Mouse (Mus musculus): ENCODE results near the gene Dpf2. TPM values are rescaled to one million over a fixed set of nuclear protein-coding genes. Genes with fewer than 3 reads are reported as not detected.

Dpf2 gene
- polyA plus RNA-seq, 2 experiments = 143 to 179 TPM

DNA sequence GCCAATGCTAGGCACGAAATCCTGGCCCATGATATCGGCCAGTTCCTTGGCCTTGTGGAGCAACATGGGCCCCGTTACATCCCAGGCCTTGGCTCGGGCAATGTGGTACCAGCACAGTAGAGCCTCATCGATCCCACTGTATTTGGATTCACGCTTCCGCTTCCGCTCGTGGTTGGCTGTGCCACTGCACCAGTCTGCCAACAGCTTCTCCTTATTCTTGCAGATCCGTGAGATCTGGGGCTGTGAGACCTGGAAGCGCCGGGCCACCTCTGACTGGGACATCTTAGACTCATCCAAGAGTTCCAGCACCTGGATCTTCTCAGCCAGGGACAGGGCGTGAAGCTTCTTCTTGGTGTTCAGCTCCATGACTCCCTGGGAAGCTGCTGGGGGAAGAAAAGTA, 20.1 kb downstream of the Dpf2 start:
- Histone ChIP-seq H3K9ac (ENCODE audit: low read depth, low read length, severe bottlenecking) (no peak overlapping the region), H3K27ac (replicated peaks; ENCODE audit: low read depth, low read length) (no peak overlapping the region), H3K9me3 (ENCODE audit: control insufficient read depth, low read length) (no peaks in the 10 kb centered on the region), H3K4me3 (replicated peaks; ENCODE audit: low read length) (0 out of 2 replicates have a peak overlapping the region, but pooled peaks have one; percentile 58), H3K4me2 (replicated peaks; ENCODE audit: low read depth, low read length, severe bottlenecking) (no peak overlapping the region), H3K27me3 (ENCODE audit: control insufficient read depth, insufficient read depth, low read length) (no peaks in the 10 kb centered on the region), H3K4me1 (ENCODE audit: control insufficient read depth, insufficient read depth, low read length) (peaks cover 7% of the 10 kb centered on the region; the same call in 1 of the 2 replicates), H3K36me3 (ENCODE audit: control insufficient read depth, insufficient read depth, low read length) (peaks cover 14% of the 10 kb centered on the region)
- TF ChIP-seq POLR2A (IDR thresholded peaks at IDR 0.05; ENCODE audit: borderline replicate concordance, extremely low read depth, insufficient read depth, insufficient read length) = no peak
- ATAC-seq (ENCODE audit: low FRiP score, low read depth) = no peak
- DNase-seq (ENCODE audit: low spot score) = no peak
- 90% methylated on average over 13 of the region's 13 CpGs for WGBS

DNA sequence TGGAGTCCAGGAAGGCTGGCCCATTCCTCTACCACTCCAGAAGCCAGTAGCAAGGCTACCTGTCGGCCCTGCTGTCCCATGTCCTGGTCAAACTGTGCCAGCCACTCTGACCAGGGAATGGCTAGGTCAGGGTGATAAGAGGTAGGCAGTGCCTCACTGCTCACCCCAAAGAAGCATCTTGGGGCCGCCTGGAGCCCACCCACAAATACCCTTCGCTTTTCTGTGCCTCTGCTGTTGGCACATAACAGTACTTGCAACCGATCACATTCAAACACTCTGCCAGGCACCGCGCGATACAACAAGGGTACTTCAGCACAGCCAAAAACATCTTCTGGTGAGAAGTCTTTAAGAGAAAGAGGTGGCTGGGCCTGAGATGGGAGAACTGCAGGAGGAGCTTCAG, 20.5 kb downstream of the Dpf2 start:
- H3K9ac ChIP-seq (ENCODE audit: low read depth, low read length, severe bottlenecking) = no peak overlapping the region
- DNase-seq (ENCODE audit: low spot score) (no peak), ATAC-seq (ENCODE audit: low FRiP score, low read depth) (no peak)
- H3K4me2 ChIP-seq (replicated peaks; ENCODE audit: low read depth, low read length, severe bottlenecking) = no peak overlapping the region
- TF ChIP-seq POLR2A (IDR thresholded peaks at IDR 0.05; ENCODE audit: borderline replicate concordance, extremely low read depth, insufficient read depth, insufficient read length) = no peak
- H3K27ac ChIP-seq (replicated peaks; ENCODE audit: low read depth, low read length) = no peak overlapping the region
- H3K4me1 ChIP-seq (ENCODE audit: control insufficient read depth, insufficient read depth, low read length) = peaks cover 7% of the 10 kb centered on the region; the same call in 1 of the 2 replicates
- no peaks in the 10 kb centered on the region for H3K27me3 ChIP-seq (ENCODE audit: control insufficient read depth, insufficient read depth, low read length)
- 90% methylated on average over 7 of the region's 7 CpGs for WGBS
- H3K9me3 ChIP-seq (ENCODE audit: control insufficient read depth, low read length) = no peaks in the 10 kb centered on the region
- peaks cover 14% of the 10 kb centered on the region for H3K36me3 ChIP-seq (ENCODE audit: control insufficient read depth, insufficient read depth, low read length)
- no peak overlapping the region for H3K4me3 ChIP-seq (replicated peaks; ENCODE audit: low read length)

DNA sequence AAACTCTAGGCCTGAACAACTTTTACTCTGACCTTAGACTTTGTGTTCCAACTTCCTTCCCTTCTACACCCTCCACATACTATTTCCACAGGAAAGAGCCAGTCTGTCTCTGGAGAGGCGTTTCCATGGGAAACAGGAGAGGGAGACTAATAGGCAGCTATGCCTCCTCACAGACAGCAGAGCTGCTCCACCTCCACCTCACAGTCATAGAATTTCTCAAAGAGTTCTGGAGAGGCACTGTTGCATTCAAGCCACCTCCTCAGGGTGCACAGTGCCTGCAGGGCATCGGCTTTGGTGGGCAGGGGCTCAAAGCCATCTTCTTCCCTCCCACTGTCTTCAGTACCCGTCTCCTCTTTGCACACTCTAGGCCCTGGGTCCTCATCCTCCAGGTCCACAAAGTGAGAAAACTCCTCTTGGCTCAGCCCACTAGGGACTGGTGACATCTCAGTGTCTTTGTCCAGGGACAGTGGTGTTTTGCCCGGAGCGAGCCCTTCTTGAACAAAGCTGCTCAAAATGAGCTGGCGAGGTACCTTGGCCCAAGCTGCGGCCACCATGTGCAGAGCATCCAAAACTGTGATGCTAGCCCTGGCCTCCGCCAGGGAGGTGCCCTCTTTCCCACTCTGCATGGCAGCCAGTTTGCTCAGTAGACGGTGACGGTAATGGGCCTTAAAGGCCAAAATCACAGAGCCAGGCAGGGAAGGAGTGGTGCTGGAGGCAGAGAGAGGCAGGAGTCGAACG, 21.1 kb downstream of the Dpf2 start:
- peaks cover 11% of the 10 kb centered on the region for H3K36me3 ChIP-seq (ENCODE audit: control insufficient read depth, insufficient read depth, low read length)
- no peak overlapping the region for H3K4me3 ChIP-seq (replicated peaks; ENCODE audit: low read length)
- peaks cover 7% of the 10 kb centered on the region; the same call in 1 of the 2 replicates for H3K4me1 ChIP-seq (ENCODE audit: control insufficient read depth, insufficient read depth, low read length)
- no peak for DNase-seq (ENCODE audit: low spot score)
- no peaks in the 10 kb centered on the region for H3K9me3 ChIP-seq (ENCODE audit: control insufficient read depth, low read length)
- no peaks in the 10 kb centered on the region for H3K27me3 ChIP-seq (ENCODE audit: control insufficient read depth, insufficient read depth, low read length)
- H3K9ac ChIP-seq (ENCODE audit: low read depth, low read length, severe bottlenecking) = no peak overlapping the region
- no peak for TF ChIP-seq POLR2A (IDR thresholded peaks at IDR 0.05; ENCODE audit: borderline replicate concordance, extremely low read depth, insufficient read depth, insufficient read length)
- no peak for ATAC-seq (ENCODE audit: low FRiP score, low read depth)
- H3K27ac ChIP-seq (replicated peaks; ENCODE audit: low read depth, low read length) = no peak overlapping the region
- no peak overlapping the region for H3K4me2 ChIP-seq (replicated peaks; ENCODE audit: low read depth, low read length, severe bottlenecking)
- WGBS = 90% methylated on average over 12 of the region's 12 CpGs

DNA sequence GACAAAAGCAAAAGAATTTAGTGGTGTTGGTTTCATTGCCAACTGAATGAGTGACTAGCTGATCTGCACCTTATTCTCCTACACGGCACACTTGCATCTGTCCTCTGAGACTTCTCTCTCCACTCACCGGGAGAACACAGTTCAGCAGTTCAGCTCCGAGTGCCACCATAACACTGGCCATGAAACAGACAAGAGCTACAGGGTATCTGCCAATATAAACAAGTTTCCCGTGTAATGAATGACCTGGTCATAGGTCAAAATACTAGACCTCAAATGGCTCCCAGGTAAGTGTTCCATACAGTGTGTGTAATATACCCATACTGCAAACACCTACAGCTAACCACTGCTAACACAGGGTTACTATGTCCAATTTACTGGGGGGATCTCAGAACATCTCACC, 23.6 kb downstream of the Dpf2 start:
- Histone ChIP-seq H3K9ac (ENCODE audit: low read depth, low read length, severe bottlenecking) (no peak overlapping the region), H3K4me1 (ENCODE audit: control insufficient read depth, insufficient read depth, low read length) (peaks cover 7% of the 10 kb centered on the region; the same call in 1 of the 2 replicates), H3K27ac (replicated peaks; ENCODE audit: low read depth, low read length) (no peak overlapping the region), H3K4me2 (replicated peaks; ENCODE audit: low read depth, low read length, severe bottlenecking) (no peak overlapping the region), H3K9me3 (ENCODE audit: control insufficient read depth, low read length) (no peaks in the 10 kb centered on the region), H3K36me3 (ENCODE audit: control insufficient read depth, insufficient read depth, low read length) (no peaks in the 10 kb centered on the region), H3K27me3 (ENCODE audit: control insufficient read depth, insufficient read depth, low read length) (no peaks in the 10 kb centered on the region), H3K4me3 (replicated peaks; ENCODE audit: low read length) (no peak overlapping the region)
- DNase-seq (ENCODE audit: low spot score) (no peak), ATAC-seq (ENCODE audit: low FRiP score, low read depth) (no peak)
- 82% methylated on average over 4 of the region's 4 CpGs for WGBS
- no peak for TF ChIP-seq POLR2A (IDR thresholded peaks at IDR 0.05; ENCODE audit: borderline replicate concordance, extremely low read depth, insufficient read depth, insufficient read length)

DNA sequence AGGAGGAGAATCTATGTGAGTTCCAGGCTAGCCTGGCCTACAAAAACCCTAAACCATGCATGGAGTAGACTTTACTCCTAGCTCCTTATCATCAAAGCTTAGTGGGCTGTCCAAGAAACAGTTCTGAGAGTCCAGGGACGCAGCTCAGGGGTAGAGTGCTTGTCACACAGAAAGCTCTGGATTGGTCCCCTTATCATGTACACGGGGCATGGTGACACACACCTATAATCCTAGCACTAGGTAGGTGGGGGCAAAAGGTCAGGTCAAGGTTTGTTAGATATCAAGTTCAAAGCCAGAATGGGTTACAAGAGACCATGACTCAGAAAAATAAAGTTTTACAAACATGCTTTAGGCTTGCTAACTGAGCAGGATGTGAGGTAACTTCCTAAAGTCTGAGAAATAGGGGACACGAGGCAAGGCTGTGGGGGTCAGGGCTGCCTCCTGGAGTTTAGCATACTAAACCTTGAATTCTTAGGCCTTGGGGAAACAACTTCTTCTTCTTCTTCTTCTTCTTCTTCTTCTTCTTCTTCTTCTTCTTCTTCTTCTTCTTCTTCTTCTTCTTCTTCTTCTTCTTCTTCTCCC, 25.5 kb downstream of the Dpf2 start:
- ATAC-seq (ENCODE audit: low FRiP score, low read depth) (no peak), DNase-seq (ENCODE audit: low spot score) (no peak)
- 71% methylated on average over 3 of the region's 3 CpGs for WGBS
- Histone ChIP-seq H3K4me2 (replicated peaks; ENCODE audit: low read depth, low read length, severe bottlenecking) (no peak overlapping the region), H3K4me1 (ENCODE audit: control insufficient read depth, insufficient read depth, low read length) (no peaks in the 10 kb centered on the region), H3K4me3 (replicated peaks; ENCODE audit: low read length) (no peak overlapping the region), H3K27ac (replicated peaks; ENCODE audit: low read depth, low read length) (no peak overlapping the region), H3K27me3 (ENCODE audit: control insufficient read depth, insufficient read depth, low read length) (no peaks in the 10 kb centered on the region), H3K36me3 (ENCODE audit: control insufficient read depth, insufficient read depth, low read length) (no peaks in the 10 kb centered on the region), H3K9ac (ENCODE audit: low read depth, low read length, severe bottlenecking) (no peak overlapping the region), H3K9me3 (ENCODE audit: control insufficient read depth, low read length) (no peaks in the 10 kb centered on the region)
- no peak for TF ChIP-seq POLR2A (IDR thresholded peaks at IDR 0.05; ENCODE audit: borderline replicate concordance, extremely low read depth, insufficient read depth, insufficient read length)

All from limb, embryonic 14.5 days (tissue).